Mouse (Mus musculus) gastrocnemius, postnatal 4 days (tissue): ENCODE measurements around the gene Acads. TPM values are rescaled to one million over a fixed set of nuclear protein-coding genes. Genes with fewer than 3 reads are reported as not detected.
"Not testable (repeated sequence)": the region's sequence is repeated elsewhere in the genome, so short reads cannot be mapped to it uniquely, and the experiment has no call there.

Experiments
- DNase-seq, 2 experiments: peaks; one replicate each; pipeline ENCODE4 v3.0.0; 2021 to 2022; ENCODE audit warnings: low spot score in 2 of 2, mixed read lengths in 2 of 2
- long read RNA-seq, 2 experiments: library from polyadenylated mRNA; stranded (forward); transcript quantifications; one replicate each; pipeline ENCODE4 v2.0.0; 2021
- total RNA-seq, 2 experiments: library from RNA; stranded (reverse); gene quantifications; 2 replicates each; pipeline ENCODE4 v1.2.3; 2021

Gene Acads
- 10 to 100 TPM; 74.6 to 78.1 TPM for total RNA-seq
- long read RNA-seq, experiment 1, transcript Acads-201 (10 exons, 1,870 nt) = major isoform, 45 of 55 reads
- long read RNA-seq, experiment 1, partial matches to known transcripts = 1 of 55 reads
- long read RNA-seq, experiment 1, other reads (novel, unspliced or antisense) = 9 of 55 reads
- long read RNA-seq, experiment 2, transcript Acads-201 (10 exons, 1,870 nt) = major isoform, 47 of 65 reads
- long read RNA-seq, experiment 2, partial matches to known transcripts = 3 of 65 reads
- long read RNA-seq, experiment 2, other reads (novel, unspliced or antisense) = 15 of 65 reads

DNA sequence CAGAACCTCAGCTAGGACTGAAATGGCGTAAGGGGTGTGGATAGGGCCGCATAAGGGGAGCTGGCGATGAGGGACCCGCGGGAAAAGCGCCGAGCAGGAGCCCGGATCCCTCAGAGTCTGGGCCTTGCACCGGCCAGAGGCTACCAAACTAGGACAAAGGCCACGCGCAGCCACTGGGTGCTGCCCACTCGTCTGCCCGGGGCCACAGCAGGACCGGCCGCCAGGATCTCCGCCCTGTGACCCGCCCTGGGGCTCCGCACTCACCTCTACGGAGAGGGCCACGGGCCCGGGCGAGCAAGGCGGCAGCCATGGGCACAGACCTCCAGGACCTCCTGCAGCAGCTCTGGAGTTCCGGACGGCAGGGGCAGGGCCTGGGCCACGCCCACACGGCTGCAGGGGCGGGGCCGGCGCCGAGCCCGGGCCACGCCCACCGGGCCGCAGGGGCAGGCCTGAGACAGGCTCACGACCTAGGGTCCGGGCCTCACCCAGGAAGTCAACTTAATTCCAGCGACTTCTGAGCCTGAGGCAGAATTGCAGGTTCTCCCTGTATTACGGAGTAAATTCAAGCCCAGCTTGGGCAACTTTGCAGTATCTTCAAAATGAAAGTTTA, at the start of gene Acads:
Gene Acads (minus strand): TSS at position 386 of the 610 bp plus-strand sequence.
- peak; percentile 76 to 80 for DNase-seq

- no peak for DNase-seq
Observed at GRCm38 (mm10) chr5:115167396-115167795, 48.2 kb upstream of the Acads start.

GRCm38 (mm10) chr5:115166815-115167194, 47.7 kb upstream of the Acads start:
- DNase-seq = no peak

- no peak for DNase-seq
Observed at GRCm38 (mm10) chr5:115165895-115166814, 47.0 kb upstream of the Acads start.

DNA sequence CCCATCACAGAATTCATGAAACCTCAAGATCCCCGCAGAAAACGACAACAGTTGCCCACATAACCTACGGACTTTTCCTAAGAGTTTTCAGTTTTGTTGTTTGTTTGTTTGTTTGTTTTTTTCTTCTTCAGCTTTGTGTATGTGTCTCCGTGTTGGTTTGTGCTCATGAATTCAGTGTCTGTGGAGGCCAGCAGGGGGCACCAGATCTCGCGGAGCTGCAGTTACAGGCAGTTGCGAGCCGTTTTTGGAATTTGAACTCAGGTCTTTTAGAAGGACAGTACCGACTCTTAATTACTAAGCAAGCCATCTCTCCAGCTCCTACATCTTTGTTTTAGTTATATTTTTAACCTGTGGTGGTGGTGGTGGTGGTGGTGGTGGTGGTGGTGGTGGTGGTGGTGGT, 46.2 kb upstream of the Acads start:
- no peak for DNase-seq

DNA sequence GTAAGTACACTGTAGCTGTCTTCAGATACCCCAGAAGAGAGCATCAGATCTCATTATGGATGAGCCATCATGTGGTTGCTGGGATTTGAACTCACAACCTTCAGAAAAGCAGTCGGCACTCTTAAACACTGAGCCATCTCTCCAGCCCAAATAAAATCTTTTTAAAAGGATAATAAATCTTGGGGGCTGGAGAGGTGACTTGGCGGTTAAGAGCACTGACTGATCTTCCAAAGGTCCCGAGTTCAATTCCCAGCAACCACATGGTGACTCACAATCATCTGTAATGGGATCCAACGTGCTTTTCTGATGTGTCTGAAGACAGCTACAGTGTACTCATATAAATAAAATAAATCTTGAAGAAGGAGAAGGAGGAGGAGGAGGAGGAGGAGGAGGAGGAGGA, 45.3 kb upstream of the Acads start:
- DNase-seq = not testable (repeated sequence)

GRCm38 (mm10) chr5:115163563-115163962, 44.4 kb upstream of the Acads start:
- peak in 1 of 2 experiments; percentile 62 for DNase-seq

- DNase-seq = not testable (repeated sequence)
Observed at GRCm38 (mm10) chr5:115161940-115162279, 42.8 kb upstream of the Acads start.

- DNase-seq = no peak
Observed at GRCm38 (mm10) chr5:115161064-115161939, 42.2 kb upstream of the Acads start.

DNA sequence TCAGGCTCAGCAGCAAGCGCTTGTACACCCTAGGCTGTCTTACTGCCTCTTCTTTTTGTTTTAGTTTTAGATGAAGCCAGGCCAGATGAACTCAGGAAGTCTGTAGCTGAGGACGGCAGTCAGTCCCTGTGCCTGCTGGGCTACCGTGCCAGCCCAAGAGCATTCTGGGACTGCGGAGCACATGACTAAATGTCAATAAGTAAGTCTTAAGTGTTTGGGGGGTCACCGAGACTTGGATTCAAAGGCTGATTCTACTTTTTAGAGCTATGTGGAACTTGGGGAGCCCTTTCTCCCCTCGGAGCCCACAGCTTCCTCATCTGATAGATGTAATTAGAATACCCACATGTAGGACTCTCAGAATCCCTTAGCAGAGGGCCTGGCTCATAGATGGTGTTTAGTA, 41.5 kb upstream of the Acads start:
- DNase-seq = no peak

GRCm38 (mm10) chr5:115159165-115159564, 40.0 kb upstream of the Acads start:
- no peak for DNase-seq

GRCm38 (mm10) chr5:115158040-115158983, 39.2 kb upstream of the Acads start, which contains the start of gene Mlec:
Gene Mlec (minus strand): TSS chr5:115158179.
- peak; percentile 98 to 99 for DNase-seq

GRCm38 (mm10) chr5:115156933-115157589, 37.9 kb upstream of the Acads start:
- no peak for DNase-seq

DNA sequence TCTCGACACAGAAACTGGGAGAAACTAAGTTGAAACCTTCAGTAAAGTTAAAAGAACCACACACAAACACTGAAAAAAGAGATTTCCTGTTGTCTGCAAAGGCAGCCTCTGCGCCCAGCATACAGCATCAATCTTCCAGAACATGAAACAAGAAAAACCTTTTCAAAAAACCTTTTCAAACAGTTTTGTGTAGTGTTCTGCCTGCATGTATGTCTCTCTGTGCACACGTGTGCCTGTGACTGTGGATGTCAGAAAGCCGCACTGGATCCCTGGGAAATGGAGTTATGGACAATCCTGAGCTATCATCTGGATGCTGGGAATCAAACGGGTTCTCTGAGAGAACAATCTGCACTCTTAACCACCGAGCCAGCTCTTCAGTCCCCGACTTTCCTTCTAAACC, 37.3 kb upstream of the Acads start:
- no peak for DNase-seq

GRCm38 (mm10) chr5:115155831-115156230, 36.7 kb upstream of the Acads start:
- DNase-seq = no peak

DNA sequence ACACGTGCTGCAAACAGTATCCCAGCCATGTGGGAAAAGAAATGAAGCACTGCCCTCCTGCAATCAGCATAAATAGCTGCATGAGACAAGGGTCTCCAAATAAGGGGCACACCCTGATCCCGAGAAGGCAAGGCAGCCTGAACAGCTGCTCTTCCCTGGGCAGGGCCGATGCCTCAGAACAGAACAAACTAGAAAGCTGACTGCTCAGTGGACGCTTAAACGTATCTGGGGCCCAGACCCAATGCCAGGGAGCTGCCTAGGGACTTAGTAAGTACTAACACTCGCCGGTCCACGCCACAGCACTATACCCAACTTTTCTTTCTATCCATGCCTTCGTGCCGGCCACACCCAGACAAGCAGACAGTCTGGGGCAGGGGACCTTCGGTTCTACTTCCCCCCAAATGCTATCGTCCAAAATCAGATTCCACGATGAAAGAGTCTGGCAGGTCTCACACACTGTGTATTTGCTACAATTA, 36.0 kb upstream of the Acads start:
- DNase-seq = no peak

- no peak for DNase-seq
Observed at GRCm38 (mm10) chr5:115152132-115152956, 33.2 kb upstream of the Acads start.

DNA sequence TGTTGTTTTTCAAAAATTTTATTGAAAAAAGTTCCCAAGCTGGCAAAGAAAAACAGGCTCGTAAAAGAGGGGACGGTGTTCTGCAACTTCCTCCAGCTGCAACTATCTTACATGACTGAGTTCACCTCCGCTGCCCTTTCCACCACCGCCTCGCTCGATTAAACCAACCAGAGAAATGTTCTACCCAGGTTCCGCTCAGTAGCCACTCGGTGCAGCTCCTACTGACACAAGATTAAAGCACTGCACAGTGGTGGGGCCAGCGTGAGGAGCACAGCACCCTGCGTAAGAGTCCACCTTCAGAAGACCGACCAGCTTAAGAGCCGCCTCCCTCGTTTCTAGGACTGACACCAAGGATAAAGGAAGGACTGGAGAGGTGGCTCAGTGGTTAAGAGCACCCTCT, 32.3 kb upstream of the Acads start:
- DNase-seq = no peak
